Mouse (Mus musculus) cerebellum, postnatal 36 days (tissue): ENCODE data around the gene Rab33b.
"Not testable (repeated sequence)": the region's sequence is repeated elsewhere in the genome, so short reads cannot be mapped to it uniquely, and the experiment has no call there.

Experiments used
- DNase-seq, 2 experiments: peaks; one replicate each; pipeline ENCODE4 v3.0.0; 2021 to 2022; ENCODE audit warnings: mixed read lengths in 2 of 2

Gene Rab33b

GRCm38 (mm10) chr3:51483741-51484359 lies at the start of gene Rab33b:
Gene Rab33b, plus strand, starts transcription at chr3:51483920.
- peak; percentile 98 for DNase-seq

GRCm38 (mm10) chr3:51434364-51434763 lies 49.4 kb upstream of the Rab33b start:
- DNase-seq = not testable (repeated sequence)

GRCm38 (mm10) chr3:51434871-51435595 lies 48.7 kb upstream of the Rab33b start:
- DNase-seq = no peak

- no peak for DNase-seq
These were observed 15.2 kb upstream of the Rab33b start for GRCm38 (mm10) chr3:51468530-51468929.

GRCm38 (mm10) chr3:51475706-51476105 lies 8.0 kb upstream of the Rab33b start:
- no peak for DNase-seq

- no peak for DNase-seq
These were observed 3.8 kb upstream of the Rab33b start for GRCm38 (mm10) chr3:51479893-51480292.

- DNase-seq = peak; percentile 62 to 63
These were observed 2.7 kb upstream of the Rab33b start for GRCm38 (mm10) chr3:51481059-51481458.

- no peak for DNase-seq
These were observed 1.8 kb upstream of the Rab33b start for GRCm38 (mm10) chr3:51481881-51482280.

GRCm38 (mm10) chr3:51482781-51483180 lies 939 bp upstream of the Rab33b start:
- no peak for DNase-seq

- DNase-seq = no peak
These were observed 650 bp downstream of the Rab33b start for GRCm38 (mm10) chr3:51484370-51484769.

- DNase-seq = no peak
These were observed 1.6 kb downstream of the Rab33b start for GRCm38 (mm10) chr3:51485347-51485746.

- no peak for DNase-seq
These were observed 2.9 kb downstream of the Rab33b start for GRCm38 (mm10) chr3:51486491-51487195.

- no peak for DNase-seq
These were observed 6.5 kb downstream of the Rab33b start for GRCm38 (mm10) chr3:51490088-51490753.

- no peak for DNase-seq
These were observed 9.6 kb downstream of the Rab33b start for GRCm38 (mm10) chr3:51493272-51493838.

GRCm38 (mm10) chr3:51494466-51494865 lies 10.7 kb downstream of the Rab33b start:
- no peak for DNase-seq

GRCm38 (mm10) chr3:51495646-51496045 lies 11.9 kb downstream of the Rab33b start:
- DNase-seq = no peak

GRCm38 (mm10) chr3:51497978-51498377 lies 14.3 kb downstream of the Rab33b start:
- no peak for DNase-seq

GRCm38 (mm10) chr3:51498659-51499058 lies 14.9 kb downstream of the Rab33b start:
- no peak for DNase-seq

GRCm38 (mm10) chr3:51499876-51500275 lies 16.2 kb downstream of the Rab33b start:
- DNase-seq = no peak

GRCm38 (mm10) chr3:51504385-51504952 lies 20.7 kb downstream of the Rab33b start:
- DNase-seq = no peak

- DNase-seq = no peak
These were observed 21.7 kb downstream of the Rab33b start for GRCm38 (mm10) chr3:51505465-51505864.

GRCm38 (mm10) chr3:51510903-51511302 lies 27.2 kb downstream of the Rab33b start:
- peak; percentile 86 to 91 for DNase-seq
